Mouse (Mus musculus): Measurements from ENCODE around the gene 1700016K19Rik.

DNA sequence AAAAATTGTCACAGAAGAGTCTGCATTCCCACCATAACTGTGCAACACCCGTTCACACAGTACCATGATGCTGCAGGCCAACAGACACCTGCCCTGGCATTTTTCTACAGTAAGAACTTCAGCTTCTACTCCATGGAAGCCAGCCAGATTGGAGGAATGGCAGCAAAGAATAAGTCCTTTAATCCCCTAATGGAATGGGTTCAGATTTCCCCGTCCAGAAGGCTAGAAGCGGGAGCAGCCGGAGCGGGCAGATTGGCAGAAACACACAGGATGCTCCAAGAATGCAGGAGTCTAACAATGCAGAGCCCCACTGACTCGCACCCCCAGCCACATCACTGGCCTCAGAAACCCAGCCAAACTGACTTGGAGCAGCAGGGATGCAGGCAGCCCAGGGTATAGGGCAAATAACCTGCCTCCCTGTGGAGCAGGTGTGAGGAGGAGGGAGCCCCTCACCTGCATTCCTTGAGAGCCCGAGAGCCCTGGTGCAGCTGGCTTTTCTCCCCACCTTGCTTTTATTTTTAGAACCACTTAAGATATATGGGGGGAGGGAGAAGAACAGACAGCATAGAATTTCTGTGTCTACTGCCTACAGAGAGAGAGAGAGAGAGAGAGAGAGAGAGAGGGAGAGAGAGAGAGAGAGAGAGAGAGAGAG, 26.7 kb upstream of the 1700016K19Rik start:
- TF ChIP-seq CTCF (IDR thresholded peaks at IDR 0.05; ENCODE audit: control insufficient read depth, insufficient read depth, insufficient read length) (no peak), USF1 (IDR thresholded peaks at IDR 0.05; ENCODE audit: low read depth) (no peak)

All from C2C12 (cell line).